Mouse (Mus musculus): Measurements from ENCODE around the gene Mog. TPM values are rescaled to one million over a fixed set of nuclear protein-coding genes. Genes with fewer than 3 reads are reported as not detected.

The Mog gene
- total and polyA plus RNA-seq, 3 experiments = not detected

GRCm38 (mm10) chr17:37063063-37063462 is 39.9 kb upstream of the Mog start:
- Histone ChIP-seq H3K36me3 (replicated peaks in 1 of 2; ENCODE audit: control insufficient read depth in 1 of 2, insufficient read depth in 1 of 2, low read length in 1 of 2) (peaks cover 8 to 80% of the 10 kb centered on the region in 2 experiments), H3K4me1 (ENCODE audit: control insufficient read depth in 1 of 2, insufficient read depth in 2 of 2) (no peaks in the 10 kb centered on the region), H3K27ac (ENCODE audit: insufficient read depth, low read depth) (no peak overlapping the region), H3K27me3 (replicated peaks) (no peaks in the 10 kb centered on the region), H3K79me2 (replicated peaks; ENCODE audit: control insufficient read depth, extremely low read depth, insufficient read depth, poor library complexity, severe bottlenecking) (no peaks in the 10 kb centered on the region), H3K4me3 (replicated peaks in 1 of 3; ENCODE audit: low read depth in 2 of 3, low read length in 2 of 3, poor library complexity in 1 of 3) (no peak overlapping the region), H3K4me2 (ENCODE audit: insufficient read depth, low read depth, poor library complexity, severe bottlenecking) (no peak overlapping the region), H3K9me3 (replicated peaks; ENCODE audit: low read length) (no peaks in the 10 kb centered on the region), H3K9ac (ENCODE audit: insufficient read depth, low read depth) (no peak overlapping the region)
- in situ Hi-C loops (cut with MboI; ENCODE audit: low pct_ligation_motif_present, low pct_unique_long_range_greater_than_20kb, low sequenced_read_pairs) (loop anchor here (10.0 kb wide), 1 partner anchor 168 kb away; the partner anchor contains the start of genes Trim31 and Trim40), dilution Hi-C loops (cut with MboI; ENCODE audit: extremely low pct_ligation_motif_present, extremely low pct_unique_long_range_greater_than_20kb, low sequenced_read_pairs) (no loop called here)
- no peak for DNase-seq (ENCODE audit: extremely low read depth)
- TF ChIP-seq ZNF384 (IDR thresholded peaks at IDR 0.05; ENCODE audit: low read depth, low read length) (no peak), ZC3H11A (IDR thresholded peaks at IDR 0.05; ENCODE audit: low read depth, low read length) (no peak), E2F4 (IDR thresholded peaks at IDR 0.05; ENCODE audit: insufficient replicate concordance, low read depth, low read length) (no peak), NELFE (IDR thresholded peaks at IDR 0.05; ENCODE audit: low read depth, low read length) (no peak), CTCF (conservative IDR thresholded peaks at IDR 0.05 in 1 of 2, IDR thresholded peaks at IDR 0.05 in 1 of 2; ENCODE audit: low read depth in 2 of 2, low read length in 2 of 2) (no peak), RCOR1 (conservative IDR thresholded peaks at IDR 0.05; ENCODE audit: low read depth, low read length) (no peak), NRF1 (IDR thresholded peaks at IDR 0.05; ENCODE audit: low read depth, low read length) (no peak), UBTF (IDR thresholded peaks at IDR 0.05; ENCODE audit: low read depth, low read length) (no peak), CHD2 (IDR thresholded peaks at IDR 0.05; ENCODE audit: low read length) (no peak), EP300 (IDR thresholded peaks at IDR 0.05; ENCODE audit: low read length) (no peak), ELF1 (IDR thresholded peaks at IDR 0.05; ENCODE audit: low read depth, low read length) (no peak), MEF2A (IDR thresholded peaks at IDR 0.05; ENCODE audit: borderline replicate concordance, low read depth, low read length) (no peak), USF1 (IDR thresholded peaks at IDR 0.05; ENCODE audit: low read depth, low read length) (no peak), CHD1 (IDR thresholded peaks at IDR 0.05; ENCODE audit: low read depth, low read length) (no peak), USF2 (conservative IDR thresholded peaks at IDR 0.05; ENCODE audit: low read depth, low read length) (no peak), ZKSCAN1 (IDR thresholded peaks at IDR 0.05; ENCODE audit: borderline replicate concordance, low read depth, low read length) (no peak)

- dilution Hi-C loops (cut with MboI; ENCODE audit: extremely low pct_ligation_motif_present, extremely low pct_unique_long_range_greater_than_20kb, low sequenced_read_pairs) (no loop called here), in situ Hi-C loops (cut with MboI; ENCODE audit: low pct_ligation_motif_present, low pct_unique_long_range_greater_than_20kb, low sequenced_read_pairs) (loop anchor here (10.0 kb wide), 1 partner anchor 167 kb away; the partner anchor contains the start of genes Trim31 and Trim40)
- H3K9me3 ChIP-seq (replicated peaks; ENCODE audit: low read length) = no peaks in the 10 kb centered on the region
These were observed 39.0 kb upstream of the Mog start for GRCm38 (mm10) chr17:37062101-37062641.

More at GRCm38 (mm10) chr17:37062101-37062641, 39.0 kb upstream of the Mog start:
- no peak for TF ChIP-seq NELFE (IDR thresholded peaks at IDR 0.05; ENCODE audit: low read depth, low read length)
- TF ChIP-seq USF1 (IDR thresholded peaks at IDR 0.05; ENCODE audit: low read depth, low read length) = no peak
- TF ChIP-seq ZKSCAN1 (IDR thresholded peaks at IDR 0.05; ENCODE audit: borderline replicate concordance, low read depth, low read length) = no peak
- TF ChIP-seq BHLHE40 (IDR thresholded peaks at IDR 0.05; ENCODE audit: low read depth, low read length) = no peak
- TF ChIP-seq JUN (IDR thresholded peaks at IDR 0.05; ENCODE audit: insufficient read depth, low read depth, low read length) = no peak
- no peak for TF ChIP-seq SMC3 (IDR thresholded peaks at IDR 0.05; ENCODE audit: low read depth, low read length)
- no peak for TF ChIP-seq CTCF (conservative IDR thresholded peaks at IDR 0.05 in 1 of 2, IDR thresholded peaks at IDR 0.05 in 1 of 2; ENCODE audit: low read depth in 2 of 2, low read length in 2 of 2)
- TF ChIP-seq ZNF384 (IDR thresholded peaks at IDR 0.05; ENCODE audit: low read depth, low read length) = no peak
- no peak for TF ChIP-seq CHD1 (IDR thresholded peaks at IDR 0.05; ENCODE audit: low read depth, low read length)
- TF ChIP-seq PAX5 (IDR thresholded peaks at IDR 0.05; ENCODE audit: low read length) = no peak
- TF ChIP-seq RCOR1 (conservative IDR thresholded peaks at IDR 0.05; ENCODE audit: low read depth, low read length) = no peak
- TF ChIP-seq CHD2 (IDR thresholded peaks at IDR 0.05; ENCODE audit: low read length) = no peak
- TF ChIP-seq HCFC1 (IDR thresholded peaks at IDR 0.05; ENCODE audit: low read depth, low read length) = no peak
- no peak for TF ChIP-seq ZC3H11A (IDR thresholded peaks at IDR 0.05; ENCODE audit: low read depth, low read length)
- TF ChIP-seq ZMIZ1 (IDR thresholded peaks at IDR 0.05; ENCODE audit: low read depth, low read length) = no peak
- TF ChIP-seq IRF4 (IDR thresholded peaks at IDR 0.05; ENCODE audit: low read depth, low read length) = no peak
- no peak for TF ChIP-seq JUND (conservative IDR thresholded peaks at IDR 0.05; ENCODE audit: low read depth, low read length)
- H3K27ac ChIP-seq (ENCODE audit: insufficient read depth, low read depth) = no peak overlapping the region
- H3K9ac ChIP-seq (ENCODE audit: insufficient read depth, low read depth) = no peak overlapping the region
- no peaks in the 10 kb centered on the region for H3K79me2 ChIP-seq (replicated peaks; ENCODE audit: control insufficient read depth, extremely low read depth, insufficient read depth, poor library complexity, severe bottlenecking)
- H3K4me1 ChIP-seq (ENCODE audit: control insufficient read depth in 1 of 2, insufficient read depth in 2 of 2) = no peaks in the 10 kb centered on the region
- DNase-seq (ENCODE audit: extremely low read depth) = no peak
- H3K27me3 ChIP-seq (replicated peaks) = no peaks in the 10 kb centered on the region
- no peak overlapping the region for H3K4me2 ChIP-seq (ENCODE audit: insufficient read depth, low read depth, poor library complexity, severe bottlenecking)
- peaks cover 9 to 75% of the 10 kb centered on the region in 2 experiments for H3K36me3 ChIP-seq (replicated peaks in 1 of 2; ENCODE audit: control insufficient read depth in 1 of 2, insufficient read depth in 1 of 2, low read length in 1 of 2)
- no peak overlapping the region for H3K4me3 ChIP-seq (replicated peaks in 1 of 3; ENCODE audit: low read depth in 2 of 3, low read length in 2 of 3, poor library complexity in 1 of 3)
